Mouse (Mus musculus): ENCODE results near the gene 1600014C10Rik.

- TF ChIP-seq CTCF (conservative IDR thresholded peaks at IDR 0.05; ENCODE audit: low read length) (peak; percentile 90), NANOG (IDR thresholded peaks at IDR 0.05; ENCODE audit: borderline replicate concordance, low read length) (no peak), POU5F1 (IDR thresholded peaks at IDR 0.05; ENCODE audit: borderline replicate concordance, low read length) (no peak)
Measured at GRCm38 (mm10) chr7:38191571-38191970, 8.6 kb downstream of the 1600014C10Rik start.
